Mouse (Mus musculus) midbrain, embryonic 16.5 days (tissue): ENCODE measurements around the gene Nxt1. TPM values are rescaled to one million over a fixed set of nuclear protein-coding genes. Genes with fewer than 3 reads are reported as not detected.

Experiments
- ATAC-seq: fragments of 200-750 bp; cut with Nextera tagmentation; 2 replicates; pipeline ENCODE4 v1.8.0; 2017; ENCODE audit warnings: moderate TSS enrichment
- H3K27ac ChIP-seq: fragments of 300-500 bp; sonication (generic); 2 replicates; pipeline ENCODE4 v1.5.1; 2014; ENCODE audit warnings: mild to moderate bottlenecking, low read length, mixed read lengths
- H3K27me3 ChIP-seq: fragments of 300-500 bp; sonication (generic); 2 replicates; pipeline ENCODE4 v1.6.1; 2014; ENCODE audit warnings: low read depth, low read length, mixed read lengths; ENCODE audit not compliant: control insufficient read depth, insufficient read depth
- H3K36me3 ChIP-seq: fragments of 300-500 bp; sonication (generic); 2 replicates; pipeline ENCODE4 v1.6.1; 2014; ENCODE audit warnings: mild to moderate bottlenecking, low read length, moderate library complexity, mixed read lengths; ENCODE audit not compliant: control insufficient read depth, insufficient read depth
- H3K4me1 ChIP-seq: fragments of 300-500 bp; sonication (generic); 2 replicates; pipeline ENCODE4 v1.6.1; 2014; ENCODE audit warnings: mild to moderate bottlenecking, low read length, mixed read lengths; ENCODE audit not compliant: control insufficient read depth, insufficient read depth
- H3K4me2 ChIP-seq: fragments of 300-500 bp; sonication (generic); 2 replicates; pipeline ENCODE4 v1.6.1; 2014; ENCODE audit warnings: mild to moderate bottlenecking, low read length, mixed read lengths
- H3K4me3 ChIP-seq: fragments of 300-500 bp; sonication (generic); 2 replicates; pipeline ENCODE4 v1.5.1; 2014; ENCODE audit warnings: low read depth, mild to moderate bottlenecking, low read length, moderate library complexity, mixed read lengths
- H3K9ac ChIP-seq: fragments of 300-500 bp; sonication (generic); 2 replicates; pipeline ENCODE4 v1.6.1; 2014; ENCODE audit warnings: low read depth, low read length, mixed read lengths
- H3K9me3 ChIP-seq: fragments of 300-500 bp; sonication (generic); replicated peaks from 2 replicates; pipeline ENCODE4 v1.6.1; 2014; ENCODE audit warnings: mild to moderate bottlenecking, low read length, mixed read lengths; ENCODE audit not compliant: control insufficient read depth, poor library complexity, severe bottlenecking
- WGBS: fragments of 180-500 bp; shearing (Covaris S2); extraction: QIAGEN DNeasy Blood & Tissue Kit; methylation state at CpG from one replicate; pipeline ENCODE4 v1.1.7; 2014; 5-methylcytosine and 5-hydroxymethylcytosine counted together
- polyA plus RNA-seq: library from polyadenylated mRNA; unstranded; fragments of >200 nt; fragmentation: Nextera tagmentation; extraction: Ambion mirVana; gene quantifications from 2 replicates; pipeline ENCODE4 v1.2.1, GENCODE M21; 2015

Nxt1 gene
- polyA plus RNA-seq, 1 experiment from 2014 or later: 36.8 TPM

- 72% methylated on average over 6 of the region's 6 CpGs for WGBS
- Histone ChIP-seq H3K4me2 (no peak overlapping the region), H3K4me1 (no peaks in the 10 kb centered on the region; the same call in 1 of the 2 replicates), H3K27ac (no peak overlapping the region), H3K9me3 (no peaks in the 10 kb centered on the region), H3K4me3 (no peak overlapping the region), H3K27me3 (no peaks in the 10 kb centered on the region), H3K36me3 (peaks cover 20% of the 10 kb centered on the region), H3K9ac (no peak overlapping the region)
- 0 out of 2 replicates have a peak, but pooled peaks have one; percentile 32 for ATAC-seq
Observed at GRCm38 (mm10) chr2:148707202-148707530, 34.8 kb downstream of the Nxt1 start.

GRCm38 (mm10) chr2:148712326-148712725, 39.9 kb downstream of the Nxt1 start:
- ATAC-seq: no peak
- no peak overlapping the region for H3K4me2 ChIP-seq
- H3K9ac ChIP-seq: no peak overlapping the region
- H3K27ac ChIP-seq: no peak overlapping the region
- H3K27me3 ChIP-seq: no peaks in the 10 kb centered on the region
- no peaks in the 10 kb centered on the region for H3K9me3 ChIP-seq
- no peaks in the 10 kb centered on the region for H3K4me1 ChIP-seq
- 93% methylated on average over 3 of the region's 3 CpGs for WGBS
- H3K4me3 ChIP-seq: no peak overlapping the region
- peaks cover 12% of the 10 kb centered on the region for H3K36me3 ChIP-seq

GRCm38 (mm10) chr2:148717072-148717471, 44.7 kb downstream of the Nxt1 start:
- no peaks in the 10 kb centered on the region for H3K36me3 ChIP-seq
- H3K27ac ChIP-seq: no peak overlapping the region
- H3K4me2 ChIP-seq: no peak overlapping the region
- WGBS: 43% methylated on average over 2 of the region's 2 CpGs
- no peaks in the 10 kb centered on the region for H3K9me3 ChIP-seq
- no peak overlapping the region for H3K4me3 ChIP-seq
- no peaks in the 10 kb centered on the region for H3K27me3 ChIP-seq
- H3K4me1 ChIP-seq: no peaks in the 10 kb centered on the region
- H3K9ac ChIP-seq: no peak overlapping the region
- ATAC-seq: no peak

GRCm38 (mm10) chr2:148719271-148719995, 47.0 kb downstream of the Nxt1 start:
- Histone ChIP-seq H3K4me3 (no peak overlapping the region), H3K36me3 (no peaks in the 10 kb centered on the region), H3K9ac (no peak overlapping the region), H3K4me2 (no peak overlapping the region), H3K4me1 (no peaks in the 10 kb centered on the region), H3K27ac (no peak overlapping the region), H3K9me3 (no peaks in the 10 kb centered on the region), H3K27me3 (no peaks in the 10 kb centered on the region)
- WGBS: 87% methylated on average over 2 of the region's 2 CpGs
- no peak for ATAC-seq

Other genes starting within 250 kb of the Nxt1 start
- gene Cd93, start 229.0 kb upstream of the Nxt1 start, polyA plus RNA-seq: 7.2 and 7.4 TPM in 2 replicates
- 15.8 and 16.1 TPM in 2 replicates for gene Gzf1, start 8.4 kb downstream of the Nxt1 start, polyA plus RNA-seq
- 92.0 and 114 TPM in 2 replicates for gene Napb, start 59.9 kb downstream of the Nxt1 start, polyA plus RNA-seq
- gene Cstl1, start 77.8 kb downstream of the Nxt1 start, polyA plus RNA-seq: not detected in 2 replicates
- gene Cst11, start 98.9 kb downstream of the Nxt1 start, polyA plus RNA-seq: not detected in 2 replicates
- gene 8030411F24Rik, start 109.4 kb downstream of the Nxt1 start, polyA plus RNA-seq: not detected in 2 replicates
- not detected in 2 replicates for gene Cst12, start 116.8 kb downstream of the Nxt1 start, polyA plus RNA-seq
- not detected in 2 replicates for gene Cst8, start 126.2 kb downstream of the Nxt1 start, polyA plus RNA-seq
- not detected in 2 replicates for gene Cst13, start 147.5 kb downstream of the Nxt1 start, polyA plus RNA-seq
- gene Cst9, start 162.5 kb downstream of the Nxt1 start, polyA plus RNA-seq: not detected in 2 replicates
- gene 9230104L09Rik, start 192.4 kb downstream of the Nxt1 start, polyA plus RNA-seq: not detected in 2 replicates
- gene Cst3, start 203.1 kb downstream of the Nxt1 start, polyA plus RNA-seq: 550 and 644 TPM in 2 replicates